Mouse (Mus musculus) megakaryocyte, embryonic 14.5 days (primary cell): ENCODE data around the gene Ptpn9.

Source experiments
- FLI1 ChIP-seq: IDR thresholded peaks from 2 replicates; pipeline ENCODE4 v1.6.1; 2012; ENCODE audit warnings: low read length, inconsistent platforms, mixed read lengths
- GATA1 ChIP-seq: IDR thresholded peaks from 3 replicates; pipeline ENCODE4 v1.6.1; 2012; ENCODE audit warnings: mixed read lengths, low read length, inconsistent platforms, borderline replicate concordance

- TF ChIP-seq GATA1, result no peak
- TF ChIP-seq FLI1, result no peak
Measured at GRCm38 (mm10) chr9:57070262-57070661, 75.5 kb downstream of the Ptpn9 start.
